Mouse (Mus musculus): ENCODE measurements around the gene Sf3a1. TPM values are rescaled to one million over a fixed set of nuclear protein-coding genes. Genes with fewer than 3 reads are reported as not detected.

The Sf3a1 gene
- polyA plus RNA-seq, 1 experiment: 165 TPM

- 64% methylated on average over 9 of the region's 9 CpGs for WGBS
- TF ChIP-seq CTCF (IDR thresholded peaks at IDR 0.05; ENCODE audit: insufficient read depth, low read depth, low read length) (no peak), POLR2A (IDR thresholded peaks at IDR 0.05; ENCODE audit: insufficient read depth, low read depth, low read length) (no peak)
- H3K27ac ChIP-seq (ENCODE audit: insufficient read depth, low read depth, low read length): peak overlapping the region; percentile 45
- H3K4me3 ChIP-seq (ENCODE audit: insufficient read depth, low read depth, low read length): no peak overlapping the region
- H3K4me1 ChIP-seq (ENCODE audit: control insufficient read depth, insufficient read depth, low read length): peaks cover 13% of the 10 kb centered on the region
Measured at GRCm38 (mm10) chr11:4216248-4217000, 56.3 kb downstream of the Sf3a1 start.

GRCm38 (mm10) chr11:4217914-4218629 is 57.9 kb downstream of the Sf3a1 start, which contains the start of gene Castor1:
Gene Castor1 (plus strand): TSS chr11:4218225.
- TF ChIP-seq POLR2A (IDR thresholded peaks at IDR 0.05; ENCODE audit: insufficient read depth, low read depth, low read length): no peak
- no peak; the same call in 1 of the 2 replicates for TF ChIP-seq CTCF (IDR thresholded peaks at IDR 0.05; ENCODE audit: insufficient read depth, low read depth, low read length)
- Histone ChIP-seq H3K27ac (ENCODE audit: insufficient read depth, low read depth, low read length) (peak within 1 kb of the TSS; percentile 2; the same call in 1 of the 2 replicates), H3K4me1 (ENCODE audit: control insufficient read depth, insufficient read depth, low read length) (peaks cover 13% of the 10 kb centered on the region), H3K4me3 (ENCODE audit: insufficient read depth, low read depth, low read length) (peak within 1 kb of the TSS; percentile 35)
- WGBS: 5% methylated on average over 56 of the region's 56 CpGs

- TF ChIP-seq POLR2A (IDR thresholded peaks at IDR 0.05; ENCODE audit: insufficient read depth, low read depth, low read length) (no peak), CTCF (IDR thresholded peaks at IDR 0.05; ENCODE audit: insufficient read depth, low read depth, low read length) (no peak)
- Histone ChIP-seq H3K4me1 (ENCODE audit: control insufficient read depth, insufficient read depth, low read length) (peaks cover 13% of the 10 kb centered on the region), H3K27ac (ENCODE audit: insufficient read depth, low read depth, low read length) (0 out of 2 replicates have a peak overlapping the region, but pooled peaks have one; percentile 2), H3K4me3 (ENCODE audit: insufficient read depth, low read depth, low read length) (peak overlapping the region; percentile 35; the same call in 1 of the 2 replicates)
- WGBS: 27% methylated on average over 6 of the region's 6 CpGs
Measured at GRCm38 (mm10) chr11:4218637-4219036, 58.5 kb downstream of the Sf3a1 start.

- 24% methylated on average over 2 of the region's 2 CpGs for WGBS
- Histone ChIP-seq H3K4me3 (ENCODE audit: insufficient read depth, low read depth, low read length) (no peak overlapping the region), H3K27ac (ENCODE audit: insufficient read depth, low read depth, low read length) (no peak overlapping the region; the same call in 1 of the 2 replicates), H3K4me1 (ENCODE audit: control insufficient read depth, insufficient read depth, low read length) (peaks cover 13% of the 10 kb centered on the region)
- TF ChIP-seq CTCF (IDR thresholded peaks at IDR 0.05; ENCODE audit: insufficient read depth, low read depth, low read length) (no peak), POLR2A (IDR thresholded peaks at IDR 0.05; ENCODE audit: insufficient read depth, low read depth, low read length) (no peak)
Measured at GRCm38 (mm10) chr11:4219317-4219751, 59.2 kb downstream of the Sf3a1 start.

GRCm38 (mm10) chr11:4219908-4220307 is 59.8 kb downstream of the Sf3a1 start:
- TF ChIP-seq CTCF (IDR thresholded peaks at IDR 0.05; ENCODE audit: insufficient read depth, low read depth, low read length) (no peak), POLR2A (IDR thresholded peaks at IDR 0.05; ENCODE audit: insufficient read depth, low read depth, low read length) (no peak)
- Histone ChIP-seq H3K4me1 (ENCODE audit: control insufficient read depth, insufficient read depth, low read length) (peaks cover 13% of the 10 kb centered on the region), H3K4me3 (ENCODE audit: insufficient read depth, low read depth, low read length) (no peak overlapping the region), H3K27ac (ENCODE audit: insufficient read depth, low read depth, low read length) (no peak overlapping the region)
- WGBS: 58% methylated on average over 9 of the region's 9 CpGs

- Histone ChIP-seq H3K4me1 (ENCODE audit: control insufficient read depth, insufficient read depth, low read length) (peaks cover 13% of the 10 kb centered on the region), H3K27ac (ENCODE audit: insufficient read depth, low read depth, low read length) (no peak overlapping the region), H3K4me3 (ENCODE audit: insufficient read depth, low read depth, low read length) (no peak overlapping the region)
- TF ChIP-seq CTCF (IDR thresholded peaks at IDR 0.05; ENCODE audit: insufficient read depth, low read depth, low read length) (peak; percentile 80), POLR2A (IDR thresholded peaks at IDR 0.05; ENCODE audit: insufficient read depth, low read depth, low read length) (no peak)
- 59% methylated on average over 28 of the region's 28 CpGs for WGBS
Measured at GRCm38 (mm10) chr11:4220443-4221400, 60.6 kb downstream of the Sf3a1 start.

- WGBS: 80% methylated on average over 17 of the region's 17 CpGs
- H3K4me1 ChIP-seq (ENCODE audit: control insufficient read depth, insufficient read depth, low read length): peaks cover 13% of the 10 kb centered on the region
- H3K27ac ChIP-seq (ENCODE audit: insufficient read depth, low read depth, low read length): no peak overlapping the region
- H3K4me3 ChIP-seq (ENCODE audit: insufficient read depth, low read depth, low read length): no peak overlapping the region
- TF ChIP-seq CTCF (IDR thresholded peaks at IDR 0.05; ENCODE audit: insufficient read depth, low read depth, low read length): no peak
- no peak for TF ChIP-seq POLR2A (IDR thresholded peaks at IDR 0.05; ENCODE audit: insufficient read depth, low read depth, low read length)
Measured at GRCm38 (mm10) chr11:4222046-4222950, 62.1 kb downstream of the Sf3a1 start.

Data from olfactory bulb, adult 2 months (tissue).